Mouse (Mus musculus): ENCODE measurements around the gene Vmn1r207-ps.
"Not testable (repeated sequence)": the region's sequence is repeated elsewhere in the genome, so short reads cannot be mapped to it uniquely, and the experiment has no call there.

Vmn1r207-ps gene

DNA sequence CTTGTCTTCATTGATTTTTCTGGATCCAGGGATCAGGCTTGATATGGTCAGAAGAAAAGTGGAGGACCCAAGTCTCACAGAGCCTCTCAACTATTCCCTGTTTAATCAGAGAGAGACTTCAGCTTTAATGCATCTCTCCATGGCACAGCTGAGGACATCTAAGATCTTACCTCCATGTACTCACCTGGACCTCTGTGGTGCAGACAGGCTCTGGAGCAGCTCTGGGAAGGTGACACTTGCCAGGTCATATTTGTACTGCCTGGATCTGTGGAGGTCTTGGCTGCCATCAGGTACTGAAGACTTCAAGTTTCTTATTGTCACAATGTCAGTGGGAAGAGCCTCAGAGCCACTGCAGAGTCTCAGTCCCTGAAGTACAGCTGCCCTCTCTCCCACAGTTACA lies at the start of gene Vmn1r207-ps:
Vmn1r207-ps (minus strand) TSS at position 101 of the 400 bp plus-strand sequence.
- DNase-seq (ENCODE audit: low read depth, low spot score) = not testable (repeated sequence)

DNA sequence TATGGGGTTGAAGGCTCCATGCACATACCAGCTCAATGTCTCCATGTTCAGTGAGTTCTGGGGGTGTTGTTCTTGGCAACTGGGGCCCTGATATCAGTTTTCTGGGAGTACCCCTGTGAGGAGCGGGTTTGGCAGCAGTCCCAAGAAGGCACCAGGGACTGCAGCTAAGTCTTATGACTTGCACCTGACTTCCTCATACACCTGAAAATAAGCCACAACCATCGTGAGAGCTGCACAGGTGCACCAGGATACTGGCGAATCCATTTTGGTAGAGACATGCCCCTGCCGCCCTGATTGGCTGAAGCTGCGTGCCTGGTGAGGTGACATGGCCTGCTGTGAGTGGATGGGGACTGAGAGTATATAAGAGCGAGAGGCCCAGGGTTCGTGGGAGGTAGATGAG lies 47.9 kb upstream of the Vmn1r207-ps start, which contains the start of gene Vmn1r208:
Vmn1r208 (minus strand) TSS at position 101 of the 400 bp plus-strand sequence.
- not testable (repeated sequence) for DNase-seq (ENCODE audit: low read depth, low spot score)

DNA sequence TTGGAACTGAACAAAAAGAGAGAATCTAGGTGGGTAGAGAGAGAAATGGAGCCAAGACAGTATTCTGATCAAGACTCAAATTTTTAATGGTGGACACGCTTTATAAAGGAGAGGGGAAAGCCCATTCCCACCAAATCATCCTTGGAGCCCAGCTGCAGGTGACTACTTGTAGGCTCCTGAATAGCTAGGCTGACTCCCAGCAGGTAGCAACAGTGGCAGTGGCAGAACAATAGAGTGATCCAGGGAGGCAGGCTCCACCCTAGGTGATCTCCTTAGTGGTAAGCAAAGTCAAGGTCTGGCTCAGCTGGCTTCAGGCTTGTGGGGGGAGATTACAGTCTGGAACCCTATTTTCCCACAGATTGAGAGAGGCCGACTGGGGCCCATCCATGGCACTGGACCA lies 42.2 kb upstream of the Vmn1r207-ps start:
- DNase-seq (ENCODE audit: low read depth, low spot score) = not testable (repeated sequence)

DNA sequence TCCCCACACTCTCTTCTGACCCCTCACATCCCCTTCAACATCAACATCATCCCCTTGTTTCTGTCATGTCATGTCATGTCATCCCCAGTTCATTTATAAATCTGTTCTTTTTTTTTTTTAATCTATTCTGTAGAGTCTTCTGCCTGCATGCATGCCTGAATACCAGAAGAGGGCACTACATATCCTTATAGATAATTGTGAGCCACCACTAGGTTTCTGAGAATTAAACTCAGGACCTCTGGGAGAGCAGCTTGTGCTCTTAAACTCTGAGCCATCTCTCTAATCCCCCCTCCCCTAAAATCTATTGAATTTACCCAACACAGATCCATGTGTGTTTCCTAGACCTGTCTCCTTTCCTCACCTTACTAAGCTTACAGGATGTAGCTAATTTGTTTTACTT lies 18.1 kb upstream of the Vmn1r207-ps start:
- no peak for DNase-seq (ENCODE audit: low read depth, low spot score)

DNA sequence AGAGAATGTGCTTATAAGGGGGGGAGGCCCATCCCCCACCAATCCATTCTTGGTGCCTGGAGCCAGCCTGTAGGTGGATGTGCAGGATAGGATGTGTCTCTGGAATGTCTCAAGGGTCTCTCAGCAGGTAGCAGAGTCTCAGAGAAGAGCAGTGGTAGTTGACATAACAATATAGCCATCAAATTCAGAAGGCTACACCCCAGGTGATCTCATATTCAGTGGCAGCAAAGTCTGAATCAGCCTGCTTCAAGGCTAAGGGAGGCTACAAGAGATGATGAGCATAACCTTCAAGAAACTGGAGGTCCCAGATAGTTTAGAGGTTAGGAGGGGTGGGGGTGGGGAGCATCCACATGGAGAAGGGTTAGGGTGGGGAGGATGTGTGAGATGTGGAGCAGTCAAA lies 22.5 kb downstream of the Vmn1r207-ps start:
- DNase-seq (ENCODE audit: low read depth, low spot score) = not testable (repeated sequence)

DNA sequence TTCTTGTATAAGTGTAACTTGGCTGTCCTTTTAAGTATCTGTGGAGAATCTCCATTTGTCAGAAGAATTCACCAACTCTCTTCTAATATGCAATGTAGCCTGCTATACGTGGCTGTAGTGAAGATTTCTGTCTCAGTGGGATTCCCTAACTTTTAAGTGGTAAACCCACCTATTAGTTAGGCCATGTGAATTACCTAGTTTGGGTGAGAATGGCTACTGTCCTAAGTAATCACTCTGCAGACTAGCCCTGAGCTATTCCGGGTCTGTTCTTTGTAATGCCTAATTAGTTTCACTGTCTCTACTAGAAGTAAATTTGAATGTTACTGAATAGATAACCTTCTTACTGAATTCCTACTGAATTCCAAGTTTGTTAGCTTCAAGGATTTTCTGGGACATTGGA lies 26.5 kb downstream of the Vmn1r207-ps start:
- not testable (repeated sequence) for DNase-seq (ENCODE audit: low read depth, low spot score)
